Mouse (Mus musculus) G1E (cell line): ENCODE measurements around the gene Slc16a6. TPM values are rescaled to one million over a fixed set of nuclear protein-coding genes. Genes with fewer than 3 reads are reported as not detected.

Experiments used
- ATAC-seq: 2 replicates; pipeline ENCODE4 v1.8.0; 2016; ENCODE audit warnings: mild to moderate bottlenecking; ENCODE audit not compliant: insufficient number of reproducible peaks, poor library complexity, low FRiP score, severe bottlenecking; ENCODE audit errors: extremely low read depth
- DNase-seq: peaks from one replicate; pipeline ENCODE4 v3.0.0; 2012; ENCODE audit warnings: low spot score
- H3K27me3 ChIP-seq: 2 replicates; pipeline ENCODE4 v1.6.1; 2012; ENCODE audit warnings: mild to moderate bottlenecking, low read length, inconsistent platforms; ENCODE audit not compliant: insufficient read depth
- H3K36me3 ChIP-seq: replicated peaks from 2 replicates; pipeline ENCODE3; 2012; ENCODE audit warnings: mild to moderate bottlenecking, inconsistent platforms
- H3K4me1 ChIP-seq: 2 replicates; pipeline ENCODE4 v1.6.1; 2012; ENCODE audit warnings: low read depth, low read length, inconsistent platforms, mixed read lengths; ENCODE audit not compliant: insufficient read depth
- H3K4me3 ChIP-seq: 2 replicates; pipeline ENCODE4 v1.5.1; 2012; ENCODE audit warnings: low read depth, mild to moderate bottlenecking, inconsistent platforms, low read length, moderate library complexity, mixed read lengths
- H3K9me3 ChIP-seq: replicated peaks from 2 replicates; pipeline ENCODE4 v1.6.1; 2012; ENCODE audit warnings: inconsistent platforms
- CTCF ChIP-seq: IDR thresholded peaks from 2 replicates; pipeline ENCODE4 v1.5.1; 2012; ENCODE audit warnings: low read depth, low read length, inconsistent platforms, mixed read lengths
- GATA1 ChIP-seq: IDR thresholded peaks from 2 replicates; pipeline ENCODE4 v1.6.1; 2012; ENCODE audit warnings: borderline replicate concordance, low read length, inconsistent platforms, mixed read lengths
- GATA2 ChIP-seq: IDR thresholded peaks from 2 replicates; pipeline ENCODE4 v1.6.1; 2012; ENCODE audit warnings: low read depth, low read length, inconsistent platforms, borderline replicate concordance
- POLR2AphosphoS5 ChIP-seq: IDR thresholded peaks from 2 replicates; pipeline ENCODE4 v1.6.1; 2012; ENCODE audit warnings: low read depth, low read length, inconsistent platforms; ENCODE audit not compliant: insufficient replicate concordance
- TAL1 ChIP-seq: conservative IDR thresholded peaks from 2 replicates; pipeline ENCODE4 v1.6.1; 2012; ENCODE audit warnings: low read depth, low read length, inconsistent platforms, mixed read lengths
- polyA plus RNA-seq: library from polyadenylated mRNA; stranded (reverse); fragments of >175 nt; gene quantifications from 2 replicates; pipeline ENCODE4 v1.2.3, GENCODE M21; 2012
- total RNA-seq, 2 experiments: library from RNA; stranded (forward) in 1 of 2; stranded (reverse) in 1 of 2; fragments of 200-1000 nt in 1 of 2; fragments of >200 nt in 1 of 2; fragmentation: Nextera tagmentation in 1 of 2; gene quantifications; 2 replicates each; pipeline ENCODE4 v1.2.3; 2014 to 2017

Slc16a6 gene
- total and polyA plus RNA-seq, 3 experiments, result 18.9 to 95.0 (median 37.1) TPM

GRCm38 (mm10) chr11:109487111-109487510 lies 13.7 kb upstream of the Slc16a6 start:
- peaks cover 5% of the 10 kb centered on the region for H3K36me3 ChIP-seq
- no peak for DNase-seq
- TF ChIP-seq CTCF, result no peak
- TF ChIP-seq GATA1, result no peak
- TF ChIP-seq POLR2AphosphoS5, result no peak
- no peak for TF ChIP-seq GATA2
- TF ChIP-seq TAL1, result no peak
- ATAC-seq, result no peak
- peaks cover 42% of the 10 kb centered on the region for H3K4me1 ChIP-seq
- H3K27me3 ChIP-seq, result no peaks in the 10 kb centered on the region
- no peak overlapping the region for H3K4me3 ChIP-seq
- H3K9me3 ChIP-seq, result 0 out of 2 replicates have a peak, but pooled peaks cover 2% of the 10 kb centered on the region

GRCm38 (mm10) chr11:109485398-109486045 lies 12.1 kb upstream of the Slc16a6 start:
- H3K9me3 ChIP-seq, result 0 out of 2 replicates have a peak, but pooled peaks cover 2% of the 10 kb centered on the region
- no peak for ATAC-seq
- no peak for DNase-seq
- TF ChIP-seq CTCF, result no peak
- TF ChIP-seq GATA1, result no peak
- no peak for TF ChIP-seq POLR2AphosphoS5
- no peak for TF ChIP-seq TAL1
- no peak for TF ChIP-seq GATA2
- H3K4me1 ChIP-seq, result peaks cover 45% of the 10 kb centered on the region
- no peaks in the 10 kb centered on the region for H3K27me3 ChIP-seq
- H3K36me3 ChIP-seq, result peaks cover 5% of the 10 kb centered on the region
- H3K4me3 ChIP-seq, result no peak overlapping the region

GRCm38 (mm10) chr11:109480440-109480839 lies 7.0 kb upstream of the Slc16a6 start:
- Histone ChIP-seq H3K4me1 (peaks cover 73% of the 10 kb centered on the region), H3K27me3 (no peaks in the 10 kb centered on the region), H3K9me3 (0 out of 2 replicates have a peak, but pooled peaks cover 2% of the 10 kb centered on the region), H3K4me3 (no peak overlapping the region; the same call in 1 of the 2 replicates), H3K36me3 (peaks cover 16% of the 10 kb centered on the region)
- DNase-seq (no peak), ATAC-seq (no peak)
- TF ChIP-seq CTCF (no peak), GATA2 (no peak), POLR2AphosphoS5 (no peak), GATA1 (no peak), TAL1 (no peak)

- TF ChIP-seq POLR2AphosphoS5 (no peak), CTCF (no peak), TAL1 (no peak), GATA1 (no peak), GATA2 (no peak)
- H3K36me3 ChIP-seq, result peaks cover 19% of the 10 kb centered on the region
- ATAC-seq, result peak; percentile 50; the same call in 1 of the 2 replicates
- DNase-seq, result peak; percentile 35
- 0 out of 2 replicates have a peak, but pooled peaks cover 2% of the 10 kb centered on the region for H3K9me3 ChIP-seq
- H3K4me1 ChIP-seq, result peaks cover 70% of the 10 kb centered on the region
- no peaks in the 10 kb centered on the region for H3K27me3 ChIP-seq
- H3K4me3 ChIP-seq, result peak overlapping the region; percentile 4; the same call in 1 of the 2 replicates
These were observed 6.3 kb upstream of the Slc16a6 start for GRCm38 (mm10) chr11:109479575-109480285.

- H3K4me1 ChIP-seq, result peaks cover 77% of the 10 kb centered on the region
- peaks cover 19% of the 10 kb centered on the region for H3K36me3 ChIP-seq
- no peaks in the 10 kb centered on the region for H3K27me3 ChIP-seq
- H3K9me3 ChIP-seq, result 0 out of 2 replicates have a peak, but pooled peaks cover 1% of the 10 kb centered on the region
- TF ChIP-seq POLR2AphosphoS5 (no peak), GATA1 (no peak), GATA2 (no peak), TAL1 (no peak), CTCF (no peak)
- H3K4me3 ChIP-seq, result no peak overlapping the region
- ATAC-seq, result no peak
- no peak for DNase-seq
These were observed 4.4 kb upstream of the Slc16a6 start for GRCm38 (mm10) chr11:109477606-109478380.
